In genomic region chrX:142902599-142902998, GRCm38 (mm10) we compare ENCODE assay signal across 21 mouse cellular contexts.
A peak's percentile ranks its signal among the peaks of the same experiment; 100 is the strongest.
DNase-seq lines count a peak whose midpoint lies in the region; ATAC-seq and TF ChIP-seq lines count a peak whose summit lies in the region.
"Had no signal": no experiment of that assay in that cellular context is flagged by ENCODE, and none has a peak within 500 bp of the region (broad histone marks: within the 10 kb centered on the region; RNA-seq: fewer than 3 reads in every experiment).

No protein-coding gene starts in this region.

- H3K4me1 ChIP-seq in liver, postnatal 0 days (ENCODE audit: insufficient read depth): no peaks in the 10 kb centered on the region
- no peaks in the 10 kb centered on the region for H3K4me1 ChIP-seq in liver, embryonic 12.5 days
- peaks cover 9% of the 10 kb centered on the region for H3K4me1 ChIP-seq in embryonic fibroblast, embryonic 13.5 days (ENCODE audit: control insufficient read depth, insufficient read depth, low read length)
- H3K4me1 ChIP-seq in forebrain, embryonic 12.5 days: no peaks in the 10 kb centered on the region
- H3K4me1 ChIP-seq in midbrain, embryonic 15.5 days: no peaks in the 10 kb centered on the region
- H3K4me1 ChIP-seq: heart, embryonic 13.5 days; hindbrain, embryonic 12.5 days had no signal

- H3K4me3 ChIP-seq in liver, postnatal 0 days (ENCODE audit: low read depth, low read length): no peak overlapping the region
- no peak overlapping the region for H3K4me3 ChIP-seq in liver, embryonic 12.5 days
- H3K4me3 ChIP-seq in embryonic fibroblast, embryonic 13.5 days (ENCODE audit: insufficient read depth, low read length): no peak overlapping the region
- no peak overlapping the region for H3K4me3 ChIP-seq in forebrain, embryonic 12.5 days (replicated peaks)
- no peak overlapping the region for H3K4me3 ChIP-seq in midbrain, embryonic 15.5 days
- H3K4me3 ChIP-seq: heart, adult 2 months; heart, embryonic 13.5 days; hindbrain, embryonic 12.5 days; megakaryocyte, embryonic 14.5 days had no signal

- peak; percentile 35 for ATAC-seq in liver, postnatal 0 days
- no peak for ATAC-seq in liver, embryonic 12.5 days
- ATAC-seq in forebrain, embryonic 12.5 days (ENCODE audit: low FRiP score): no peak
- ATAC-seq in megakaryocyte-erythroid progenitor cell, adult 5-6 weeks (replicated peaks; ENCODE audit: low FRiP score, low TSS enrichment, poor library complexity, severe bottlenecking): no peak
- ATAC-seq in midbrain, embryonic 15.5 days (replicated peaks): no peak

- TF ChIP-seq EP300 in liver, postnatal 0 days (IDR thresholded peaks at IDR 0.05; ENCODE audit: low read depth): no peak

- H3K9me3 ChIP-seq in liver, postnatal 0 days (ENCODE audit: low read length): no peaks in the 10 kb centered on the region
- H3K9me3 ChIP-seq in liver, embryonic 12.5 days (replicated peaks): no peaks in the 10 kb centered on the region
- no peaks in the 10 kb centered on the region for H3K9me3 ChIP-seq in forebrain, embryonic 12.5 days
- no peaks in the 10 kb centered on the region for H3K9me3 ChIP-seq in midbrain, embryonic 15.5 days
- H3K9me3 ChIP-seq: heart, embryonic 13.5 days; hindbrain, embryonic 12.5 days; megakaryocyte, embryonic 14.5 days had no signal

- no peak for DNase-seq in liver, postnatal 0 days
- DNase-seq in splenic B cell, adult 2 months (ENCODE audit: low read depth, low spot score): peak; percentile 1
- DNase-seq: cerebellum, adult 11 months; cerebellum, adult 9-11 months; gastrocnemius, postnatal 25 days; heart, adult 2 months; heart, postnatal 14 days; kidney, postnatal 36 days; layer of hippocampus, adult 9-11 months; lung, embryonic 14.5 days; lung, postnatal 36 days; midbrain, embryonic 14.5 days; thymus, postnatal 25 days had no signal

- no peak for TF ChIP-seq CTCF in liver, postnatal 0 days (IDR thresholded peaks at IDR 0.05; ENCODE audit: low read depth)
- no peak for TF ChIP-seq CTCF in embryonic fibroblast, embryonic 13.5 days (IDR thresholded peaks at IDR 0.05; ENCODE audit: borderline replicate concordance, insufficient read depth, low read length)

- H3K9ac ChIP-seq in liver, postnatal 0 days (replicated peaks): no peak overlapping the region
- H3K9ac ChIP-seq in liver, embryonic 12.5 days: no peak overlapping the region
- no peak overlapping the region for H3K9ac ChIP-seq in forebrain, embryonic 12.5 days
- H3K9ac ChIP-seq in midbrain, embryonic 15.5 days: no peak overlapping the region
- H3K9ac ChIP-seq: heart, embryonic 13.5 days; hindbrain, embryonic 12.5 days; lung, embryonic 14.5 days had no signal

- TF ChIP-seq POLR2A in embryonic fibroblast, embryonic 13.5 days (IDR thresholded peaks at IDR 0.05; ENCODE audit: low read depth, low read length): no peak

- no peak overlapping the region for H3K27ac ChIP-seq in liver, postnatal 0 days (ENCODE audit: low read depth)
- no peak overlapping the region for H3K27ac ChIP-seq in liver, embryonic 12.5 days
- peak overlapping the region; percentile 26; the same call in 1 of the 2 replicates for H3K27ac ChIP-seq in embryonic fibroblast, embryonic 13.5 days (ENCODE audit: insufficient read depth, low read length)
- no peak overlapping the region for H3K27ac ChIP-seq in forebrain, embryonic 12.5 days
- H3K27ac ChIP-seq in midbrain, embryonic 15.5 days: no peak overlapping the region
- H3K27ac ChIP-seq: heart, adult 2 months; heart, embryonic 13.5 days; hindbrain, embryonic 12.5 days had no signal

- H3K4me2 ChIP-seq in liver, postnatal 0 days (ENCODE audit: low read depth, low read length): no peak overlapping the region
- no peak overlapping the region for H3K4me2 ChIP-seq in liver, embryonic 12.5 days
- H3K4me2 ChIP-seq in forebrain, embryonic 12.5 days: no peak overlapping the region
- no peak overlapping the region for H3K4me2 ChIP-seq in midbrain, embryonic 15.5 days
- H3K4me2 ChIP-seq: heart, embryonic 13.5 days; hindbrain, embryonic 12.5 days; lung, embryonic 14.5 days had no signal

- no peaks in the 10 kb centered on the region for H3K36me3 ChIP-seq in liver, postnatal 0 days (replicated peaks; ENCODE audit: insufficient read depth, low read length)
- no peaks in the 10 kb centered on the region for H3K36me3 ChIP-seq in liver, embryonic 12.5 days
- H3K36me3 ChIP-seq in splenic B cell, adult 2 months (ENCODE audit: control insufficient read depth, insufficient read depth, low read length, poor library complexity, severe bottlenecking): no peaks in the 10 kb centered on the region
- H3K36me3 ChIP-seq in forebrain, embryonic 12.5 days (replicated peaks): no peaks in the 10 kb centered on the region
- H3K36me3 ChIP-seq in midbrain, embryonic 15.5 days (replicated peaks): no peaks in the 10 kb centered on the region
- H3K36me3 ChIP-seq: heart, embryonic 13.5 days; hindbrain, embryonic 12.5 days had no signal

- H3K27me3 ChIP-seq in liver, postnatal 0 days (ENCODE audit: insufficient read depth, low read length): no peaks in the 10 kb centered on the region
- H3K27me3 ChIP-seq in liver, embryonic 12.5 days (replicated peaks): no peaks in the 10 kb centered on the region
- no peaks in the 10 kb centered on the region for H3K27me3 ChIP-seq in splenic B cell, adult 2 months (ENCODE audit: control insufficient read depth, insufficient read depth, low read length, poor library complexity, severe bottlenecking)
- peaks cover 21% of the 10 kb centered on the region for H3K27me3 ChIP-seq in forebrain, embryonic 12.5 days
- H3K27me3 ChIP-seq in midbrain, embryonic 15.5 days (replicated peaks): peaks cover 8% of the 10 kb centered on the region
- H3K27me3 ChIP-seq: heart, embryonic 13.5 days had no signal

- WGBS in liver, postnatal 0 days (ENCODE audit: insufficient replicate concordance): 63% methylated on average over 2 of the region's 2 CpGs
- 76% methylated on average over 2 of the region's 2 CpGs for WGBS in liver, embryonic 12.5 days (ENCODE audit: insufficient replicate concordance)
- WGBS in forebrain, embryonic 12.5 days: 80% methylated on average over 2 of the region's 2 CpGs
- WGBS in midbrain, embryonic 15.5 days: 60% methylated on average over 2 of the region's 2 CpGs
